Mouse (Mus musculus): Measurements from ENCODE around the gene Ankrd40.

Ankrd40 gene

GRCm38 (mm10) chr11:94327693-94328643, at the start of gene Ankrd40:
Gene Ankrd40 (plus strand): TSS chr11:94328001.
- DNase-seq, result peak; percentile 97

GRCm38 (mm10) chr11:94281199-94282181, 46.3 kb upstream of the Ankrd40 start, which contains the start of gene Gm21885:
Gene Gm21885 (plus strand): TSS chr11:94281873.
- no peak for DNase-seq

- DNase-seq, result no peak
Measured at GRCm38 (mm10) chr11:94282291-94282690, 45.5 kb upstream of the Ankrd40 start.

- no peak for DNase-seq
Measured at GRCm38 (mm10) chr11:94283536-94284099, 44.2 kb upstream of the Ankrd40 start.

- peak; percentile 86 for DNase-seq
Measured at GRCm38 (mm10) chr11:94285886-94286574, 41.8 kb upstream of the Ankrd40 start.

GRCm38 (mm10) chr11:94287105-94287504, 40.7 kb upstream of the Ankrd40 start:
- DNase-seq, result no peak

GRCm38 (mm10) chr11:94290062-94290740, 37.6 kb upstream of the Ankrd40 start:
- DNase-seq, result no peak

GRCm38 (mm10) chr11:94294996-94295845, 32.6 kb upstream of the Ankrd40 start:
- no peak for DNase-seq

- no peak for DNase-seq
Measured at GRCm38 (mm10) chr11:94312733-94313132, 15.1 kb upstream of the Ankrd40 start.

- DNase-seq, result no peak
Measured at GRCm38 (mm10) chr11:94314098-94314652, 13.6 kb upstream of the Ankrd40 start.

- DNase-seq, result no peak
Measured at GRCm38 (mm10) chr11:94315308-94315707, 12.5 kb upstream of the Ankrd40 start.

- DNase-seq, result no peak
Measured at GRCm38 (mm10) chr11:94316528-94316927, 11.3 kb upstream of the Ankrd40 start.

GRCm38 (mm10) chr11:94317014-94317413, 10.8 kb upstream of the Ankrd40 start:
- no peak for DNase-seq

GRCm38 (mm10) chr11:94317515-94317914, 10.3 kb upstream of the Ankrd40 start:
- DNase-seq, result no peak

- DNase-seq, result no peak
Measured at GRCm38 (mm10) chr11:94318056-94318455, 9.7 kb upstream of the Ankrd40 start.

GRCm38 (mm10) chr11:94320969-94321930, 6.6 kb upstream of the Ankrd40 start:
- DNase-seq, result peak; percentile 54

GRCm38 (mm10) chr11:94321931-94322400, 5.8 kb upstream of the Ankrd40 start, which contains the start of gene Luc7l3:
Gene Luc7l3 (minus strand): TSS chr11:94321988.
- peak; percentile 95 for DNase-seq

GRCm38 (mm10) chr11:94322636-94323035, 5.2 kb upstream of the Ankrd40 start:
- no peak for DNase-seq

All from lung, postnatal 36 days (tissue).